Mouse (Mus musculus): ENCODE measurements around the gene H2-K1.

DNA sequence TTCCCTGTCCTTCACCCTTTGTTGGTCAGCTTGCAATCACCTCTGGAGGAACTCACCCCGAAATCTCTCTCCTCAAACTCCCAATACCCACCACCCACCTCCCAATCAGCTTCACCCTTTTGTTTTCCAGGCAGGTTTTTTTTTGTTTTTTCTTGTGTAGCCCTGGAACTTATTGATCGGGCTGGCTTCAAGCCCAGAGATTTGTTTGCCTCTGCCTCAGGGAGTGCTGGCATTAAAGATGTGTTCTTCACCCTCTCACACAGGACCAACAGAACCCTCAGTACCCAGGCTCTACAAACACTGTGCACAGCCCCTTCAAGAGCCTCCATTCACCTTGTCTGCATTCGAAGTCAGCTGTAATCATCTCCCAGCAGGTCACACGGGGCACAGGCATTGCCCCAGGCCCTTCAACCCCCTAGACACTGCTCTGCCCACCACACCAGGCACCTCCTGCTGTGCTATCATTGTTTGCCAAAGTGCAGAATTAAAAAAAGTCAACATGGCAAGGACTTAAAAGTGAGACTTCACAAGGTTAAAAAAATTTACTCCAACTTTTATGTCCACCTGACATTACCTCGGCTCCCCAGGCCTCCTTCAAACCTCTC, 46.1 kb downstream of the H2-K1 start:
- TF ChIP-seq CTCF (IDR thresholded peaks at IDR 0.05; ENCODE audit: extremely low read depth, insufficient read depth, low read length), result no peak
- no peak for TF ChIP-seq POLR2A (IDR thresholded peaks at IDR 0.05; ENCODE audit: extremely low read depth, insufficient read depth, low read length)
